ENCODE assay signal across 24 mouse cellular contexts in genomic region chr14:29080228-29080627, GRCm38 (mm10).
DNase-seq lines count a peak whose midpoint lies in the region; ATAC-seq and TF ChIP-seq lines count a peak whose summit lies in the region.
"Had no signal": no experiment of that assay in that cellular context is flagged by ENCODE, and none has a peak within 500 bp of the region (broad histone marks: within the 10 kb centered on the region; RNA-seq: fewer than 3 reads in every experiment).

No protein-coding gene starts in this region.

- H3K27ac ChIP-seq in kidney, embryonic 15.5 days, result 0 out of 2 replicates have a peak overlapping the region, but pooled peaks have one; percentile 27
- no peak overlapping the region for H3K27ac ChIP-seq in hindbrain, embryonic 14.5 days
- H3K27ac ChIP-seq: embryonic facial prominence, embryonic 12.5 days; forebrain, embryonic 12.5 days; forebrain, embryonic 15.5 days; heart, adult 2 months; heart, embryonic 10.5 days; heart, embryonic 13.5 days; hindbrain, embryonic 15.5 days had no signal

- H3K27me3 ChIP-seq in kidney, embryonic 15.5 days, result peaks cover 6% of the 10 kb centered on the region; the same call in 1 of the 2 replicates
- H3K27me3 ChIP-seq in Patski, result no peaks in the 10 kb centered on the region
- no peaks in the 10 kb centered on the region for H3K27me3 ChIP-seq in hindbrain, embryonic 14.5 days (ENCODE audit: control insufficient read depth, insufficient read depth, low read length)
- H3K27me3 ChIP-seq: forebrain, embryonic 12.5 days; forebrain, embryonic 15.5 days; hindbrain, embryonic 15.5 days had no signal

- peak; percentile 80 for ATAC-seq in kidney, embryonic 15.5 days (replicated peaks; ENCODE audit: low FRiP score)
- ATAC-seq in Patski, result peak; percentile 61
- no peak for ATAC-seq in hindbrain, embryonic 14.5 days (ENCODE audit: low FRiP score)
- ATAC-seq: forebrain, embryonic 15.5 days had no signal

- 56% methylated on average over 4 of the region's 4 CpGs for WGBS in kidney, embryonic 15.5 days
- 81% methylated on average over 4 of the region's 4 CpGs for WGBS in hindbrain, embryonic 14.5 days

- no peaks in the 10 kb centered on the region for H3K4me1 ChIP-seq in kidney, embryonic 15.5 days
- H3K4me1 ChIP-seq in hindbrain, embryonic 14.5 days (replicated peaks; ENCODE audit: control insufficient read depth, insufficient read depth, low read length), result no peaks in the 10 kb centered on the region
- H3K4me1 ChIP-seq: forebrain, embryonic 12.5 days; forebrain, embryonic 15.5 days; hindbrain, embryonic 15.5 days had no signal

- DNase-seq in kidney, adult 8-10 months, result no peak
- DNase-seq in urinary bladder, postnatal 14 days (ENCODE audit: low spot score), result peak; percentile 16
- DNase-seq in urinary bladder, adult 18-20 months (ENCODE audit: low spot score in 2 of 2), result no peak
- peak; percentile 80 for DNase-seq in Patski (ENCODE audit: low read depth, low spot score)
- DNase-seq in hindbrain, embryonic 14.5 days (ENCODE audit: low spot score), result no peak
- no peak for DNase-seq in embryo, embryonic 9.5 days (ENCODE audit: extremely low spot score)
- DNase-seq: cerebellum, adult 11 months; cerebellum, adult 2 months; cerebellum, postnatal 10 days; cerebellum, postnatal 36 days; embryo, embryonic 11 days; gastrocnemius, postnatal 10 days; gastrocnemius, postnatal 36 days; heart, adult 2 months; heart, postnatal 14 days; heart, postnatal 4 days had no signal

- no peak overlapping the region for H3K9ac ChIP-seq in kidney, embryonic 15.5 days
- H3K9ac ChIP-seq in hindbrain, embryonic 14.5 days, result no peak overlapping the region
- H3K9ac ChIP-seq: embryonic facial prominence, embryonic 12.5 days; forebrain, embryonic 12.5 days; forebrain, embryonic 15.5 days; heart, embryonic 13.5 days; hindbrain, embryonic 15.5 days had no signal

- no peaks in the 10 kb centered on the region for H3K9me3 ChIP-seq in kidney, embryonic 15.5 days (replicated peaks)
- H3K9me3 ChIP-seq in hindbrain, embryonic 14.5 days (ENCODE audit: control insufficient read depth, low read length), result no peaks in the 10 kb centered on the region
- H3K9me3 ChIP-seq: embryonic facial prominence, embryonic 12.5 days; forebrain, embryonic 12.5 days; forebrain, embryonic 15.5 days; heart, embryonic 10.5 days; heart, embryonic 13.5 days; hindbrain, embryonic 15.5 days had no signal

- POLR2A ChIA-PET in Patski (lab: Charles Lee), result no interaction called here

- no peaks in the 10 kb centered on the region for H3K36me3 ChIP-seq in kidney, embryonic 15.5 days
- H3K36me3 ChIP-seq in hindbrain, embryonic 14.5 days (replicated peaks; ENCODE audit: control insufficient read depth, insufficient read depth), result no peaks in the 10 kb centered on the region
- H3K36me3 ChIP-seq: embryonic facial prominence, embryonic 12.5 days; forebrain, embryonic 12.5 days; forebrain, embryonic 15.5 days; heart, embryonic 10.5 days; heart, embryonic 13.5 days; hindbrain, embryonic 15.5 days had no signal

- in situ Hi-C loops in Patski (cut with MboI; ENCODE audit: low pct_unique_long_range_greater_than_20kb), result loop anchor here (5.0 to 25.0 kb wide), 2 partner anchors 273 to 793 kb away; no protein-coding TSS in a partner anchor

- no peak for TF ChIP-seq CTCF in Patski (IDR thresholded peaks at IDR 0.05)

- CTCF ChIA-PET in Patski (lab: Charles Lee), result interaction anchor here (1.2 kb wide), 1 partner anchor 128 kb away, joined by 4 read pairs; no protein-coding TSS in a partner anchor

- H3K4me2 ChIP-seq in kidney, embryonic 15.5 days, result no peak overlapping the region
- H3K4me2 ChIP-seq in hindbrain, embryonic 14.5 days (replicated peaks), result no peak overlapping the region
- H3K4me2 ChIP-seq: embryonic facial prominence, embryonic 12.5 days; forebrain, embryonic 12.5 days; forebrain, embryonic 15.5 days; heart, embryonic 13.5 days; hindbrain, embryonic 15.5 days had no signal

- H3K4me3 ChIP-seq in kidney, embryonic 15.5 days (replicated peaks), result no peak overlapping the region
- no peak overlapping the region for H3K4me3 ChIP-seq in hindbrain, embryonic 14.5 days (replicated peaks; ENCODE audit: low read length)
- H3K4me3 ChIP-seq: embryonic facial prominence, embryonic 12.5 days; erythroblast, embryonic 14.5 days; forebrain, embryonic 12.5 days; forebrain, embryonic 15.5 days; heart, adult 2 months; heart, embryonic 10.5 days; heart, embryonic 13.5 days; hindbrain, embryonic 15.5 days had no signal

Comparison
In these comparisons a context has a peak if more than half of its experiments do, and no peak if none do; other contexts are left out.
1. DNase-seq: peak in urinary bladder, postnatal 14 days (single experiment) and Patski (single experiment); none in kidney, adult 8-10 months (0 of 2), urinary bladder, adult 18-20 months (0 of 2), hindbrain, embryonic 14.5 days (single experiment) and embryo, embryonic 9.5 days (single experiment).